Mouse (Mus musculus): ENCODE measurements at regions not wholly inside any gene's neighbourhood (a gene's known extent, or its start where the extent isn't known, plus 50 kb on each side); places are given as distances from the start of the nearest gene placed in this dataset.

DNA sequence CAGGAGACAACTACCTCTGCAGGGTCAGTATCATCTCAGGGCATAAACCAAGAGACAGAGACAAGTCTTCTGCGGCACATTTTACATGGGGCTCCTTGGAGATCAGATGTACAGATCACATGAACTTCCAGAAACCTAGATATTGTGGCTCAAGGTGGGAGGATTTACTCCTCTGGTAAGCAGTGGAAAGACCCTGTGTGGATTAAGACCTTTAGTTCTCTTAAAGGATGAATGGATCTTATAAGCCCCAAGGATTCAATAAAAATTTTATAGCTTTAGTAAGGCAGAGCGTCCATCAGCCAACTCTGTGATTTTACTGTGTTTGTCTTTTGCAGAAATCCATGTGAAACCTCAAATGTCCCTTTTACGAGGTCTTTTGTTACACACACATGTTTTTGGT, 213.8 kb upstream of the Fbxl7 start:
- TF ChIP-seq POLR2A (IDR thresholded peaks at IDR 0.05; ENCODE audit: low read depth, low read length) (no peak), CTCF (IDR thresholded peaks at IDR 0.05; ENCODE audit: borderline replicate concordance, insufficient read depth, low read length) (no peak)

Measured in embryonic fibroblast, embryonic 13.5 days (primary cell).